Mouse (Mus musculus): ENCODE measurements around the gene Gpr68. TPM values are rescaled to one million over a fixed set of nuclear protein-coding genes. Genes with fewer than 3 reads are reported as not detected.
A peak's percentile ranks its signal among the peaks of the same experiment; 100 is the strongest.

Gpr68 gene
- polyA plus RNA-seq, 1 experiment = 25.2 TPM

DNA sequence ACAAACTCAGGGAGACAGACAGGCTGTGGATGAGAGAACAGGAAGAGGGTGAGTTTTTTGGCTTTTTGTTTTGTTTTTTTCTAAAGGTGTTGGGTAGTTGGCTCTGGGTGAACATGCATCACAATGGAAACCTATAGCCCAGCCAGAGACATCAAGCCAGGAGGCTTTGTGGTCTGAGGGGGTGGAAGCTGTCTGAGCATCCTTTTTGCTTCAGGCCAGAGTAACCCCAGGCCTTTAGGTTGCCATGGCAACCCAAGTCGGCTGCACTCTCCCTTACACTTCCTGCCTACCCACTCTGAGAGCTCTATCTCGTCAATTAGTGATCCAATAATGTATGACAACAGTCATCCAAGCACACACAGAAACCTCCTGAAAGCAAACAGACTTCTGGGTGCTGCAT lies 12.5 kb downstream of the Gpr68 start:
- Histone ChIP-seq H3K4me3 (ENCODE audit: control insufficient read depth, insufficient read depth, low read length) (no peak overlapping the region), H3K4me1 (replicated peaks; ENCODE audit: control insufficient read depth, insufficient read depth, low read length) (peaks cover 31% of the 10 kb centered on the region), H3K27ac (ENCODE audit: control insufficient read depth, insufficient read depth, low read length) (no peak overlapping the region), H3K36me3 (ENCODE audit: control insufficient read depth, insufficient read depth, low read length) (no peaks in the 10 kb centered on the region), H3K27me3 (ENCODE audit: control insufficient read depth, insufficient read depth, low read length) (peaks cover 6% of the 10 kb centered on the region; the same call in 1 of the 2 replicates)
- 5% methylated on average over 2 of the region's 2 CpGs for WGBS
- no peak for DNase-seq
- TF ChIP-seq CTCF (IDR thresholded peaks at IDR 0.05; ENCODE audit: borderline replicate concordance, control insufficient read depth, extremely low read depth, insufficient read depth, low read length, poor library complexity) = no peak
- TF ChIP-seq POLR2A (IDR thresholded peaks at IDR 0.05; ENCODE audit: control insufficient read depth, extremely low read depth, insufficient read depth, low read length, poor library complexity) = no peak

DNA sequence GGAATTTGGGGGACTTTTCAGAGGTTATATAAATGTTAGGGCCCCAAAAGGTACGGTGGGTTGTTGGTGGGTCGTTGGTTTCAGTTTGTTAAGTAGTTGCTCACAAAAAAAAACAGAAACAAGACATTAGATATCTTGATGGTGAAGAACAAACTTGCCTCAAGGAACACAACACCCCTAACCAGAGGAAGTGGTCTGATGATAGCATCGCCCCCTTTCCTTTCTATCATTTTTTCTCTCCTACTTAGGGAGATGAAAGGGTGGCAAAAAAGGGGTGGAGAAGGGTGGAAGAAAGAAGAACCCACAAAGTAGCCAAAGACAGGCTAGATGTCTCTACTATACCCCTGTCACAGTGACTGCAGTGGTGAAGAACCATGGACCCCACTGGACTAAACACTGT lies 17.4 kb downstream of the Gpr68 start:
- DNase-seq = no peak
- no peaks in the 10 kb centered on the region for H3K36me3 ChIP-seq (ENCODE audit: control insufficient read depth, insufficient read depth, low read length)
- no peak overlapping the region for H3K4me3 ChIP-seq (ENCODE audit: control insufficient read depth, insufficient read depth, low read length)
- H3K4me1 ChIP-seq (replicated peaks; ENCODE audit: control insufficient read depth, insufficient read depth, low read length) = peaks cover 32% of the 10 kb centered on the region
- peak overlapping the region; percentile 2; the same call in 1 of the 2 replicates for H3K27ac ChIP-seq (ENCODE audit: control insufficient read depth, insufficient read depth, low read length)
- 3% methylated on average over 3 of the region's 3 CpGs for WGBS
- no peak for TF ChIP-seq CTCF (IDR thresholded peaks at IDR 0.05; ENCODE audit: borderline replicate concordance, control insufficient read depth, extremely low read depth, insufficient read depth, low read length, poor library complexity)
- no peak for TF ChIP-seq POLR2A (IDR thresholded peaks at IDR 0.05; ENCODE audit: control insufficient read depth, extremely low read depth, insufficient read depth, low read length, poor library complexity)
- no peaks in the 10 kb centered on the region for H3K27me3 ChIP-seq (ENCODE audit: control insufficient read depth, insufficient read depth, low read length)

GRCm38 (mm10) chr12:100887801-100888258 lies 20.2 kb downstream of the Gpr68 start:
- WGBS = 4% methylated on average over 12 of the region's 12 CpGs
- Histone ChIP-seq H3K36me3 (ENCODE audit: control insufficient read depth, insufficient read depth, low read length) (no peaks in the 10 kb centered on the region), H3K27ac (ENCODE audit: control insufficient read depth, insufficient read depth, low read length) (peak overlapping the region; percentile 32; the same call in 1 of the 2 replicates), H3K4me3 (ENCODE audit: control insufficient read depth, insufficient read depth, low read length) (no peak overlapping the region), H3K4me1 (replicated peaks; ENCODE audit: control insufficient read depth, insufficient read depth, low read length) (peaks cover 27% of the 10 kb centered on the region), H3K27me3 (ENCODE audit: control insufficient read depth, insufficient read depth, low read length) (no peaks in the 10 kb centered on the region)
- no peak for TF ChIP-seq POLR2A (IDR thresholded peaks at IDR 0.05; ENCODE audit: control insufficient read depth, extremely low read depth, insufficient read depth, low read length, poor library complexity)
- TF ChIP-seq CTCF (IDR thresholded peaks at IDR 0.05; ENCODE audit: borderline replicate concordance, control insufficient read depth, extremely low read depth, insufficient read depth, low read length, poor library complexity) = no peak
- DNase-seq = peak; percentile 50

DNA sequence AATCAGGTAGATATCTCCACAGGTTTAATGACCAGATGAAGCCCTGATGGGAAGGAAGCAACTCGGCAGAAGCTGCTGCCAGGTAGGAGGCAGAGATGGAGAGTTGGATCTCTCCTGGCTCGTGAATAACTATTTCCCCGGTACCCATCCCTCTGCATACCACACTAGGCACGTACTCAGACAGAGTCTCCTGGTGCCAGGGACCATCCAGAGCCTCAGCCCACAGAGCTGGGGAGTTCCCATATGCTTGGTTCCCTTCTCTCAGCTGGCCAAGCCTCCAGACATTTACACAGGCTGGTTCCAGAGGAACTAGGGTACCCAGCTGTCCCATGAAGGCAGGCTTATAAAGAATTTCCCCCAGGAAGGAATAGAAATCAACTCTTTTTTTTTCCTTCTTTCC lies 21.1 kb downstream of the Gpr68 start:
- TF ChIP-seq CTCF (IDR thresholded peaks at IDR 0.05; ENCODE audit: borderline replicate concordance, control insufficient read depth, extremely low read depth, insufficient read depth, low read length, poor library complexity) (no peak), POLR2A (IDR thresholded peaks at IDR 0.05; ENCODE audit: control insufficient read depth, extremely low read depth, insufficient read depth, low read length, poor library complexity) (no peak)
- no peak for DNase-seq
- WGBS = 84% methylated on average over 4 of the region's 4 CpGs
- no peak overlapping the region for H3K4me3 ChIP-seq (ENCODE audit: control insufficient read depth, insufficient read depth, low read length)
- H3K27me3 ChIP-seq (ENCODE audit: control insufficient read depth, insufficient read depth, low read length) = no peaks in the 10 kb centered on the region
- no peaks in the 10 kb centered on the region for H3K36me3 ChIP-seq (ENCODE audit: control insufficient read depth, insufficient read depth, low read length)
- peaks cover 27% of the 10 kb centered on the region for H3K4me1 ChIP-seq (replicated peaks; ENCODE audit: control insufficient read depth, insufficient read depth, low read length)
- H3K27ac ChIP-seq (ENCODE audit: control insufficient read depth, insufficient read depth, low read length) = no peak overlapping the region

DNA sequence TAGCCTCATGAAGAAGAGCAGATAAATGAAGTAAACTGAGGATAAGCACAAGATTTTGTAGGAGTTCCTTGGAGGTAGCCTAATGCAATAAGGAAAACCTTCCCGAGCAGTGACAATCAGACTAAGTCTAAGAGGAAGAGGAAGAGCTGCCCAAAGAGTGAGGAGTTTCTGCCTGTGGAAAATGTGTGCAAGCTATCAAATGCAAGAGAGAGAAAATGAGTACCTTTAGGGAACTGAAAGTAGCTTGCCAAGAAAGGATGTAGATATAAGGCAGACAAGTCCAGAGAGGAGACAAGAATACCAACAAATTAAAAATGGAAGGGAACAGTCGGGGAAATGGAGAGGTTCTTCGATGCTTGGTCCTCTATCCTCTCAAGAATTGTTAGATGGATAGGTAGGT lies 22.4 kb downstream of the Gpr68 start:
- no peaks in the 10 kb centered on the region for H3K36me3 ChIP-seq (ENCODE audit: control insufficient read depth, insufficient read depth, low read length)
- WGBS = 90% methylated on average over 3 of the region's 3 CpGs
- H3K27ac ChIP-seq (ENCODE audit: control insufficient read depth, insufficient read depth, low read length) = no peak overlapping the region
- no peak for DNase-seq
- no peaks in the 10 kb centered on the region for H3K27me3 ChIP-seq (ENCODE audit: control insufficient read depth, insufficient read depth, low read length)
- H3K4me1 ChIP-seq (replicated peaks; ENCODE audit: control insufficient read depth, insufficient read depth, low read length) = peaks cover 17% of the 10 kb centered on the region
- H3K4me3 ChIP-seq (ENCODE audit: control insufficient read depth, insufficient read depth, low read length) = no peak overlapping the region
- TF ChIP-seq CTCF (IDR thresholded peaks at IDR 0.05; ENCODE audit: borderline replicate concordance, control insufficient read depth, extremely low read depth, insufficient read depth, low read length, poor library complexity) = no peak
- no peak for TF ChIP-seq POLR2A (IDR thresholded peaks at IDR 0.05; ENCODE audit: control insufficient read depth, extremely low read depth, insufficient read depth, low read length, poor library complexity)

GRCm38 (mm10) chr12:100883168-100883567 lies 24.8 kb downstream of the Gpr68 start:
- no peak for DNase-seq
- Histone ChIP-seq H3K27me3 (ENCODE audit: control insufficient read depth, insufficient read depth, low read length) (no peaks in the 10 kb centered on the region), H3K27ac (ENCODE audit: control insufficient read depth, insufficient read depth, low read length) (no peak overlapping the region), H3K4me3 (ENCODE audit: control insufficient read depth, insufficient read depth, low read length) (no peak overlapping the region), H3K36me3 (ENCODE audit: control insufficient read depth, insufficient read depth, low read length) (no peaks in the 10 kb centered on the region), H3K4me1 (replicated peaks; ENCODE audit: control insufficient read depth, insufficient read depth, low read length) (peaks cover 8% of the 10 kb centered on the region)
- no peak for TF ChIP-seq POLR2A (IDR thresholded peaks at IDR 0.05; ENCODE audit: control insufficient read depth, extremely low read depth, insufficient read depth, low read length, poor library complexity)
- TF ChIP-seq CTCF (IDR thresholded peaks at IDR 0.05; ENCODE audit: borderline replicate concordance, control insufficient read depth, extremely low read depth, insufficient read depth, low read length, poor library complexity) = no peak
- 32% methylated on average over 7 of the region's 7 CpGs for WGBS

- no peaks in the 10 kb centered on the region for H3K27me3 ChIP-seq (ENCODE audit: control insufficient read depth, insufficient read depth, low read length)
- TF ChIP-seq CTCF (IDR thresholded peaks at IDR 0.05; ENCODE audit: borderline replicate concordance, control insufficient read depth, extremely low read depth, insufficient read depth, low read length, poor library complexity) (no peak), POLR2A (IDR thresholded peaks at IDR 0.05; ENCODE audit: control insufficient read depth, extremely low read depth, insufficient read depth, low read length, poor library complexity) (no peak)
- H3K27ac ChIP-seq (ENCODE audit: control insufficient read depth, insufficient read depth, low read length) = no peak overlapping the region
- no peaks in the 10 kb centered on the region for H3K36me3 ChIP-seq (ENCODE audit: control insufficient read depth, insufficient read depth, low read length)
- H3K4me3 ChIP-seq (ENCODE audit: control insufficient read depth, insufficient read depth, low read length) = no peak overlapping the region
- H3K4me1 ChIP-seq (replicated peaks; ENCODE audit: control insufficient read depth, insufficient read depth, low read length) = peaks cover 4% of the 10 kb centered on the region
- WGBS = 59% methylated on average over 16 of the region's 16 CpGs
- DNase-seq = no peak
These were observed 29.4 kb downstream of the Gpr68 start for GRCm38 (mm10) chr12:100878556-100878955.

Measured in thymus, adult 2 months (tissue).